Mouse (Mus musculus): ENCODE data around the gene Emsy. TPM values are rescaled to one million over a fixed set of nuclear protein-coding genes. Genes with fewer than 3 reads are reported as not detected.

The Emsy gene
- polyA plus RNA-seq, 1 experiment from 2014 or later = 5.0 TPM

DNA sequence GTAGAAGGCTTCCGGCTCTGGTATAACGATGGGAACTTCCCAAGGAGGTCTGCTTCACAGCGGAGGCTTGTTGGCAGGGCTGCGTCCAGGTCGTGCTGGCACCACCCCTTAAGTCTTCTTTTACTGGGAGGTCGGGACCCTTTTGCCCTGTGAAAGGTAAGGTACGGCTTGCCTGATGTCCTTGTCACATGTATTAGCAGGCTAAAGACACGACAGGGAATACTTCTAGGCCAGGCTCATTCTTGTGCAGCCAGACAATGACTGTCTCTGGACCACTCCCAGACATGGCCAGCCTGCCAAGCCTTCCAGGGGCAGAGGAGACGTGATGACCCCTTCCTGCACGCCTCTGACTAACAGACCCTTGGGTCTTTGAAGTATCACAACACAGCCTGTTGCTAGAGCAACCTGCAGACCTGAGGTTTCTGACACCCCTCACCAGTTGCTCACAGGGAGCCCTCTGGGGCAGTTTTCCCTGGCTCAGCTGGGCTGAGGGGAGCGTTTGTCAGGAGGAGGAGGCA is 112.7 kb downstream of the Emsy start:
- H3K36me3 ChIP-seq (ENCODE audit: control insufficient read depth, insufficient read depth, low read length) = no peaks in the 10 kb centered on the region
- H3K4me1 ChIP-seq (replicated peaks; ENCODE audit: control insufficient read depth, insufficient read depth) = no peaks in the 10 kb centered on the region
- TF ChIP-seq EP300 (optimal IDR thresholded peaks at IDR 0.05) (no peak), CTCF (IDR thresholded peaks at IDR 0.05; ENCODE audit: low read depth) (no peak)
- 60% methylated on average over 11 of the region's 11 CpGs for WGBS
- DNase-seq (ENCODE audit: low spot score) = no peak
- H3K9me3 ChIP-seq (ENCODE audit: control insufficient read depth, low read length) = no peaks in the 10 kb centered on the region
- no peak overlapping the region for H3K9ac ChIP-seq (ENCODE audit: low read length)
- no peak overlapping the region for H3K27ac ChIP-seq (replicated peaks)
- H3K4me3 ChIP-seq (ENCODE audit: low read depth, low read length) = no peak overlapping the region
- H3K4me2 ChIP-seq (replicated peaks; ENCODE audit: low read depth) = no peak overlapping the region
- ATAC-seq (ENCODE audit: low FRiP score, low TSS enrichment) = no peak
- no peaks in the 10 kb centered on the region for H3K27me3 ChIP-seq (ENCODE audit: control insufficient read depth, insufficient read depth, low read length)

DNA sequence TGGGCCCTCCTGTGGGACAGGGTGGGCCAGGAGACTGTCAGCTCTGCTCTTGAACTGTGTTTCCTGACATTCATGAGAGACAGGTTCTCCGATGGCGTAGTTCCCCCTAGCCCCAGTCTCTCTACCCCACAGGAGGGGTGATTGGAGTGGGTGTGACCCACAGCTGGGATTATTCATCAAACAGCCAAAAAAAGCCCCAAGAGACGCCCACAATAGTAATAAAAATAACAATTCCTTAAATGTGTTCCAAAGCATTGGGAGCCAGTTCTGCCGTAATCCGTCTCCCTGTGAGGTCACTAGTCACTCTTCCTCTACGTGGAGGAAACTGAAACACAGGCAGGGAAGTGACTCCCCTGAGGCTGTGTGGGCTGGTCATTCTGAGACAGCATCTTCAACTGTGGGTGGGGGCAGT is 113.8 kb downstream of the Emsy start:
- Histone ChIP-seq H3K27ac (replicated peaks) (no peak overlapping the region), H3K27me3 (ENCODE audit: control insufficient read depth, insufficient read depth, low read length) (no peaks in the 10 kb centered on the region), H3K9ac (ENCODE audit: low read length) (no peak overlapping the region), H3K36me3 (ENCODE audit: control insufficient read depth, insufficient read depth, low read length) (no peaks in the 10 kb centered on the region), H3K4me3 (ENCODE audit: low read depth, low read length) (no peak overlapping the region), H3K4me2 (replicated peaks; ENCODE audit: low read depth) (no peak overlapping the region), H3K9me3 (ENCODE audit: control insufficient read depth, low read length) (no peaks in the 10 kb centered on the region), H3K4me1 (replicated peaks; ENCODE audit: control insufficient read depth, insufficient read depth) (no peaks in the 10 kb centered on the region; the same call in 1 of the 2 replicates)
- no peak for TF ChIP-seq EP300 (optimal IDR thresholded peaks at IDR 0.05)
- no peak for TF ChIP-seq CTCF (IDR thresholded peaks at IDR 0.05; ENCODE audit: low read depth)
- 39% methylated on average over 6 of the region's 6 CpGs for WGBS
- no peak for DNase-seq (ENCODE audit: low spot score)
- no peak for ATAC-seq (ENCODE audit: low FRiP score, low TSS enrichment)

DNA sequence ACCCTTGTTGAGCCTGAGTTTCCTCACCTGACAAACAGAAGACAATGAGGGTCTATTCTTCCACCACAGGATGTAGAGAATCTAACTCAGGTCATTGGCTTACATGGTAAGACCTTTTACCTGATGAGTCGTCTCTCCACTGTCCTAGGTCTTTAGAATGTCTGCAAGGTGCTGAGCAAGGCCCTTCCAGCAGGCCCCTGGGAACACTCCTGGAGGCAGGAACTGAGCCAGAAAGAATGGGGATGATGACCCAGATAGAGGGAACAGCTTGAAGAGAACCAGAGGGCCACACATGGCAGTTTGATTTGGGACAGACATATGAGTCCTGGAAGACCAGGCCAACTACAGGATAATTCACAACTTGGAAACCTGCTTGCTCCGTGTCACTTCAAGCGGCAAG is 114.3 kb downstream of the Emsy start:
- H3K9me3 ChIP-seq (ENCODE audit: control insufficient read depth, low read length) = no peaks in the 10 kb centered on the region
- ATAC-seq (ENCODE audit: low FRiP score, low TSS enrichment) (no peak), DNase-seq (ENCODE audit: low spot score) (no peak)
- 82% methylated on average over 3 of the region's 3 CpGs for WGBS
- no peaks in the 10 kb centered on the region; the same call in 1 of the 2 replicates for H3K4me1 ChIP-seq (replicated peaks; ENCODE audit: control insufficient read depth, insufficient read depth)
- H3K27ac ChIP-seq (replicated peaks) = no peak overlapping the region
- H3K27me3 ChIP-seq (ENCODE audit: control insufficient read depth, insufficient read depth, low read length) = no peaks in the 10 kb centered on the region
- H3K4me2 ChIP-seq (replicated peaks; ENCODE audit: low read depth) = no peak overlapping the region
- no peak for TF ChIP-seq CTCF (IDR thresholded peaks at IDR 0.05; ENCODE audit: low read depth)
- TF ChIP-seq EP300 (optimal IDR thresholded peaks at IDR 0.05) = no peak
- no peak overlapping the region for H3K9ac ChIP-seq (ENCODE audit: low read length)
- no peaks in the 10 kb centered on the region for H3K36me3 ChIP-seq (ENCODE audit: control insufficient read depth, insufficient read depth, low read length)
- H3K4me3 ChIP-seq (ENCODE audit: low read depth, low read length) = no peak overlapping the region

DNA sequence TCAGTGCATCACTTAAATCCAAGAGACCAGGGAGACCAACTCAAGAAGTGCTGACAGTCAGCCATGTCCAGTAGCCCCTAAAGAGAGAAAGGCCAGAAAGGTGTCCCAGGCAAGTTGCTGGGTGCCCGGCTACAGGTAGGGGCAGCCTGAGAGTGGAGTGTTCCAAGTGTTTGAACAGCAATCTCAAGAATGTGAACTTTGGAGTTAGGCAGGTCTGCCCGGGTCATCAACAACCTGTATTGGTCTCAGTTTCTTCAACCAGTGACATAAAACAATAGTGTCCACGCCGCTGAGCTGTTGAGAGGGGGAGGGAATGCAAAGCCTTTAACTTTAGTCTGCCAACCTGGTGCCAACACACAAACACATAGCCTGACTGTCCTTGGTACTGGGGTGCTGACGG is 115.0 kb downstream of the Emsy start:
- TF ChIP-seq EP300 (optimal IDR thresholded peaks at IDR 0.05) (no peak), CTCF (IDR thresholded peaks at IDR 0.05; ENCODE audit: low read depth) (no peak)
- no peaks in the 10 kb centered on the region for H3K9me3 ChIP-seq (ENCODE audit: control insufficient read depth, low read length)
- ATAC-seq (ENCODE audit: low FRiP score, low TSS enrichment) (peak; percentile 49; the same call in 1 of the 2 replicates), DNase-seq (ENCODE audit: low spot score) (peak; percentile 42)
- peaks cover 4% of the 10 kb centered on the region; the same call in 1 of the 2 replicates for H3K4me1 ChIP-seq (replicated peaks; ENCODE audit: control insufficient read depth, insufficient read depth)
- no peaks in the 10 kb centered on the region for H3K27me3 ChIP-seq (ENCODE audit: control insufficient read depth, insufficient read depth, low read length)
- 62% methylated on average over 5 of the region's 5 CpGs for WGBS
- H3K4me3 ChIP-seq (ENCODE audit: low read depth, low read length) = no peak overlapping the region
- H3K36me3 ChIP-seq (ENCODE audit: control insufficient read depth, insufficient read depth, low read length) = no peaks in the 10 kb centered on the region
- H3K4me2 ChIP-seq (replicated peaks; ENCODE audit: low read depth) = no peak overlapping the region
- H3K9ac ChIP-seq (ENCODE audit: low read length) = no peak overlapping the region
- no peak overlapping the region for H3K27ac ChIP-seq (replicated peaks)

DNA sequence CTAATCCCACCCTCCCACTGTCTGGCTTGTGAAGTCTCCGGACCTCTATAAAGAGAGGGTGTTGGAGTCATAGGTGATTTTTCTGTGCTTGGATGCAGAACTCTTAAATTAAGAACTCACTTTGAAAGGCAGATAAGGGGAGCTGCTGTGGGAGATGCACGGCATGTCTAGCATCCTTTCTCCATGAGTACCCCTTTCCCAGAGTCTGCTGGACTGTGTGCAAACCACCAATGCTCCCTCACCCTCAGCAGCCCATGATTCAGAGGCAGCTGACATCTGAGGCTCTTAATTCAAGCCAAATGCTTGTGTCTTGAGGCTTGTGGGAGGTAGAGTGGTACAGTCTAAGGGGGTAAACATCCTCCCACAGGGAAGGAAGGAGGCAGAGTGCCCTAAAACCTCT is 115.7 kb downstream of the Emsy start:
- H3K36me3 ChIP-seq (ENCODE audit: control insufficient read depth, insufficient read depth, low read length) = no peaks in the 10 kb centered on the region
- DNase-seq (ENCODE audit: low spot score) (no peak), ATAC-seq (ENCODE audit: low FRiP score, low TSS enrichment) (no peak)
- no peak overlapping the region for H3K4me2 ChIP-seq (replicated peaks; ENCODE audit: low read depth)
- peaks cover 4% of the 10 kb centered on the region; the same call in 1 of the 2 replicates for H3K4me1 ChIP-seq (replicated peaks; ENCODE audit: control insufficient read depth, insufficient read depth)
- H3K27me3 ChIP-seq (ENCODE audit: control insufficient read depth, insufficient read depth, low read length) = no peaks in the 10 kb centered on the region
- H3K4me3 ChIP-seq (ENCODE audit: low read depth, low read length) = no peak overlapping the region
- no peak for TF ChIP-seq EP300 (optimal IDR thresholded peaks at IDR 0.05)
- TF ChIP-seq CTCF (IDR thresholded peaks at IDR 0.05; ENCODE audit: low read depth) = no peak
- no peaks in the 10 kb centered on the region for H3K9me3 ChIP-seq (ENCODE audit: control insufficient read depth, low read length)
- H3K27ac ChIP-seq (replicated peaks) = no peak overlapping the region
- WGBS = 67% methylated on average over 2 of the region's 2 CpGs
- H3K9ac ChIP-seq (ENCODE audit: low read length) = no peak overlapping the region

DNA sequence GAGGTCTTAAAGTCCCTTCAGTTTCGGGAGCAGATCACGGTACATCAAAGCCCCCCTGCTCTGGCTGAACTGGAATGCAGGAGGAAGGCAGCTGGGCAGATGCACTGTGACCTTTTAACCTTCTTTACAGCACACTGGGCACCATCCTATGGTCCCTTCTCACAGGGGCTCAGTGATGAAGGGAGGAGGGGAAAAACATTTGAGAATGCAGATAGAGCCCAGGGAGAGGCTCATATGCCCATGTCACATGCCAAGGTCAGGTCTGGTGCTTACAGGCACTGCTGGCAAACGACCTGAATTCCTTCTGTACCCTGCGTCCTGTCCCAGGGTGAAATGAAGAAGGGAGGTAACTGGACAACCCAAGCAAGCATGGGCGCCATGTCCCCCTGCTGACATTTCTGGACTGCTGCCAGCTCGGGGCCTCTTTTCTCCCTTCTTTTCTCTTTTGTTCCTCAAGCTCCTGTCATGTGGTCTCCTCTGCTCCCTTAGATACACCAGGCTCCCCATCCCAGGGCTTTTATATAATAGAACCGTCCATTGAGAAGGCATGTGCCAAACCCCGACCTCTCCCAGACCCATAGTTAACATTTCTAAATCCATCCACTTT is 118.5 kb downstream of the Emsy start:
- no peak for DNase-seq (ENCODE audit: low spot score)

More for the DNA sequence above, 118.5 kb downstream of the Emsy start:
- Histone ChIP-seq H3K27ac (replicated peaks) (peak overlapping the region; percentile 82), H3K36me3 (ENCODE audit: control insufficient read depth, insufficient read depth, low read length) (no peaks in the 10 kb centered on the region), H3K9me3 (ENCODE audit: control insufficient read depth, low read length) (no peaks in the 10 kb centered on the region), H3K4me2 (replicated peaks; ENCODE audit: low read depth) (no peak overlapping the region), H3K4me3 (ENCODE audit: low read depth, low read length) (no peak overlapping the region), H3K27me3 (ENCODE audit: control insufficient read depth, insufficient read depth, low read length) (no peaks in the 10 kb centered on the region), H3K4me1 (replicated peaks; ENCODE audit: control insufficient read depth, insufficient read depth) (peaks cover 4% of the 10 kb centered on the region; the same call in 1 of the 2 replicates), H3K9ac (ENCODE audit: low read length) (no peak overlapping the region)
- TF ChIP-seq EP300 (optimal IDR thresholded peaks at IDR 0.05) = no peak
- no peak for TF ChIP-seq CTCF (IDR thresholded peaks at IDR 0.05; ENCODE audit: low read depth)
- ATAC-seq (ENCODE audit: low FRiP score, low TSS enrichment) = peak; percentile 28
- 41% methylated on average over 8 of the region's 8 CpGs for WGBS

Measured in stomach, postnatal 0 days (tissue).